Mouse (Mus musculus) liver, postnatal 0 days (tissue): Measurements from ENCODE around the gene Odf3.

Source experiments
- CTCF ChIP-seq: sonication (generic); IDR thresholded peaks from 2 replicates; pipeline ENCODE4 v1.5.1; 2016; ENCODE audit warnings: antibody characterized with exemption, low read depth
- EP300 ChIP-seq: IDR thresholded peaks from 2 replicates; pipeline ENCODE4 v1.6.1; 2016; ENCODE audit warnings: antibody characterized with exemption, low read depth, mild to moderate bottlenecking

GRCm38 (mm10) chr7:140848591-140848990 lies 986 bp downstream of the Odf3 start:
- no peak for TF ChIP-seq CTCF
- no peak for TF ChIP-seq EP300
